Mouse (Mus musculus) neural tube, postnatal 0 days (tissue): ENCODE measurements around the gene Zfp639. TPM values are rescaled to one million over a fixed set of nuclear protein-coding genes. Genes with fewer than 3 reads are reported as not detected.

Experiments used
- polyA plus RNA-seq: library from polyadenylated mRNA; unstranded; fragments of >200 nt; fragmentation: Nextera tagmentation; extraction: Ambion mirVana; gene quantifications from 2 replicates; pipeline ENCODE4 v1.2.1, GENCODE M21; 2015

The Zfp639 gene
- 32.2 and 38.0 TPM in 2 replicates for polyA plus RNA-seq

GRCm38 (mm10) chr3:32509496-32510374, at the start of gene Zfp639:
Gene Zfp639 (plus strand): TSS chr3:32510259.

GRCm38 (mm10) chr3:32492097-32493090, 17.7 kb upstream of the Zfp639 start, which contains the start of gene Kcnmb3:
Gene Kcnmb3 (minus strand): TSS chr3:32492231.

GRCm38 (mm10) chr3:32529303-32529898, 19.3 kb downstream of the Zfp639 start, which contains the start of gene Mfn1:
Gene Mfn1 (plus strand): TSS chr3:32529465.

Other genes with a start within 250 kb of the Zfp639 start
- 7.2 and 8.0 TPM in 2 replicates for gene Zmat3, start 144.2 kb upstream of the Zfp639 start, polyA plus RNA-seq
- 10.8 and 12.4 TPM in 2 replicates for gene Pik3ca, start 112.6 kb upstream of the Zfp639 start, polyA plus RNA-seq
- gene Kcnmb3, start 18.0 kb upstream of the Zfp639 start, polyA plus RNA-seq: not detected in 2 replicates
- gene Mfn1, start 19.2 kb downstream of the Zfp639 start, polyA plus RNA-seq: 40.7 and 43.4 TPM in 2 replicates
- 129 and 131 TPM in 2 replicates for gene Gnb4, start 106.3 kb downstream of the Zfp639 start, polyA plus RNA-seq
- gene Actl6a, start 196.0 kb downstream of the Zfp639 start, polyA plus RNA-seq: 34.6 and 41.3 TPM in 2 replicates
- gene Ndufb5, start 226.7 kb downstream of the Zfp639 start, polyA plus RNA-seq: 423 and 448 TPM in 2 replicates
- gene Mrpl47, start 227.3 kb downstream of the Zfp639 start, polyA plus RNA-seq: 30.3 and 31.6 TPM in 2 replicates